Mouse (Mus musculus) macrophage (primary cell): ENCODE results near the gene Esrra. TPM values are rescaled to one million over a fixed set of nuclear protein-coding genes. Genes with fewer than 3 reads are reported as not detected.

Source experiments
- H3K27ac ChIP-seq: fragments of 350-480 bp; formaldehyde crosslinking; 2 replicates; pipeline ENCODE4 v1.9.0; 2021
- H3K36me3 ChIP-seq: fragments of 350-480 bp; formaldehyde crosslinking; 2 replicates; pipeline ENCODE4 v1.9.0; 2021; ENCODE audit errors: inconsistent target
- H3K4me3 ChIP-seq: fragments of 350-480 bp; formaldehyde crosslinking; 2 replicates; pipeline ENCODE4 v1.9.0; 2021; ENCODE audit errors: inconsistent target
- H3K79me2 ChIP-seq: fragments of 350-480 bp; formaldehyde crosslinking; 2 replicates; pipeline ENCODE4 v1.9.0; 2021; ENCODE audit errors: inconsistent target
- WGBS: methylation state at CpG from one replicate; pipeline ENCODE4 v1.1.7; 2026; ENCODE audit warnings: inconsistent platforms; ENCODE audit not compliant: missing documents; 5-methylcytosine and 5-hydroxymethylcytosine counted together
- polyA plus RNA-seq: library from polyadenylated mRNA; stranded (reverse); fragments of 250-400 nt; gene quantifications from 3 replicates; pipeline ENCODE4 v1.2.4, GENCODE M21; 2018; ENCODE audit warnings: inconsistent platforms

Gene Esrra
- polyA plus RNA-seq, 1 experiment from 2014 or later, result 11.0 TPM

DNA sequence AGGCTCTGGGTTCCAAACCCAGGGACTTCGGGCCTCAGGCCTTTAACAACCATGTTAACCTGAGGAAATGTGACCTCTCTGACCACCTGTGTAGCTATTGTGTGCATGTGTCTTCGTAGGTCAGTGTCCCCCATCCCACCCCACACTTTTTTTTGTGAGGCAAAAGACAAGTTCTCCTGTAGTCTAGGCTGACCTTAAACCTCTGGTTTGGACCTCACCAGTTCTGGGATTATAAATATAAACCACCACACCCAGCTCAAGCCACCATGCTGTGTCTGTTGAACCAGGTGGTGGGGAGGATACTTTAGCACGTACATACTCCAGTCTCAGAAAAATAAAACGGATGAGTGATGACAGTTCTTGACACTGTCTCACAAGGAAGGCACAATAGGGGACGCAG is 28.3 kb upstream of the Esrra start:
- 79% methylated on average over 5 of the region's 5 CpGs for WGBS
- peaks cover 14% of the 10 kb centered on the region; the same call in 1 of the 2 replicates for H3K36me3 ChIP-seq
- peak overlapping the region; percentile 71 for H3K4me3 ChIP-seq
- no peak overlapping the region for H3K27ac ChIP-seq
- no peaks in the 10 kb centered on the region; the same call in 1 of the 2 replicates for H3K79me2 ChIP-seq

DNA sequence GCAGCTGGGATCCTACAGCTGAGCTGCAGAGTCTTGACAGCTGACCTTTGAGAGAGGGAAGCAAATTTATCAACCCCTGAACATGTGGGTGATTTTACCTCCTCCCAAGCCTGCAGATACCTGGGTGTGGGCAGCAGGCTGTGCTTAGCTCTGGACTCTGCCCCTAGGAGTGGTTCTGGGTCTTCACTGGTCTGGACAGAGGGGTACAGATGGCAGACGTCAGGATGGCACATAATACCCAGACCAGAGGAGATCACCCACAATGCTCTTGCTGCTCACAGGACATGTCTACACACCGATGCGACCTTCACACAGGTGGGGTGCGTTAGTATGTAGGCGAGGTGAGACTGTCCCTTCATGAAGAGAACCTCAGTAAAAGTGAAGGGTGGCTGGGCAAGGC is 27.9 kb upstream of the Esrra start:
- Histone ChIP-seq H3K79me2 (no peaks in the 10 kb centered on the region; the same call in 1 of the 2 replicates), H3K27ac (no peak overlapping the region), H3K36me3 (peaks cover 10% of the 10 kb centered on the region; the same call in 1 of the 2 replicates), H3K4me3 (no peak overlapping the region)
- 95% methylated on average over 5 of the region's 5 CpGs for WGBS

DNA sequence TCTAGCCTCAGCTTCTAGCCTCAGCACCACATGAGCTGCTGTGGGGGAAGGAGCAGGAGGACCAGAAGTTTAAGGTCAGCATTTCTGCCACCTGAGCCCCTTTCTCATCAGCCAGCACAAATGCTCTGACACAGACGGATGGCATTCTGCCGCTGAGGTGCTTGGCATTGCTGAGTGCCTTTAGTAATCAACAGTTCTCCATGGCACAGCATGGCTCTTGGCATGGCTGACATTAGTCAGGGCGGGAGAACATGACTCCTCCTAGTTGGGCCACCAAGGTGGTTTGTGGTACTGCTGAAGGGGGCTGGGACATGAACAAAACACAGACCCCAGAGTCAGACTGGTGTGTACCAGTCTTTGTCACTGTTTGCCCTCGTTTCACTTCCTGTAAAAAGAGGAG is 26.6 kb upstream of the Esrra start:
- 79% methylated on average over 4 of the region's 4 CpGs for WGBS
- peaks cover 9% of the 10 kb centered on the region for H3K79me2 ChIP-seq

DNA sequence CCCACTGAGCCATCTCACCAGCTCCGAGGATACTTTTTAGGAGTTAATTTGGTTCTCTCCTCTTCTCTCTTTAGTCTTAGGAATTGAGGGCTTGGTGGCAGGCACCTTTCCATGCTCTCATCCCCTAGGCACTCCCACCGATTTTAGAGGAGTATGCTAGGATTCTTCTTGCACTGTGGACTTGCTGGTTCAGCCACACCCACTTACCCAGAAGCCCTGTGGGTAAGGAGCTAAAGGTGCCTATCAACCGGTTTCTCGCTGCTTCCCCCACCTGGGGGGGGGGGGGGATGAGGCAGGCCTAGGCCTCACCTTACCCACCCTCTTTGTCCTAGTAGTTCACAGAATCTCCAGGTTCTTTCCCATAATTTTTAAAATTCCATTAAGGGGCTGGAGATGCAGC is 26.1 kb upstream of the Esrra start:
- 84% methylated on average over 4 of the region's 4 CpGs for WGBS
- Histone ChIP-seq H3K79me2 (peaks cover 14% of the 10 kb centered on the region), H3K27ac (no peak overlapping the region), H3K36me3 (peaks cover 5% of the 10 kb centered on the region; the same call in 1 of the 2 replicates), H3K4me3 (no peak overlapping the region)

More for the DNA sequence above, 26.6 kb upstream of the Esrra start:
- Histone ChIP-seq H3K27ac (no peak overlapping the region), H3K36me3 (peaks cover 5% of the 10 kb centered on the region; the same call in 1 of the 2 replicates), H3K4me3 (no peak overlapping the region)

DNA sequence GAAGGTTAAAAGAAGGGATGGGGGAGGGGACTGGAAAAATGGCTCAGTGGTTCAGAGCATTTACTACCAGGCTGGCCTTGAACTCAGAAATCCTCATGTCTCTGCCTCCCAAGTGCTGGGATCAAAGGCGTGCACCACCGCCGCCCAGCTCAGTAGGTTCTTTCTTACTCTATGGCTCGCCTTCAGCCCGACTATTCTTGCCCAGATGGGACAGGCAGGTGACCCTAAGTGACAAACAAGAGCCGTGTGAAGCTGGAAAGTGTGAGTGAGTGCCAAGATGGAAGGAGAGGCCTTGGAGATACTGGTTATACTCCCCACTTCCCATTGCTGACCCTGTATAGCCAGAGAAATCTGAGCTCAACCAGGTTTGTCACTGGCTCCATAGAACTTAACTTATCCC is 22.1 kb upstream of the Esrra start:
- Histone ChIP-seq H3K27ac (no peak overlapping the region), H3K79me2 (peaks cover 17% of the 10 kb centered on the region), H3K4me3 (no peak overlapping the region), H3K36me3 (peaks cover 5% of the 10 kb centered on the region; the same call in 1 of the 2 replicates)
- WGBS, result 92% methylated on average over 6 of the region's 6 CpGs

DNA sequence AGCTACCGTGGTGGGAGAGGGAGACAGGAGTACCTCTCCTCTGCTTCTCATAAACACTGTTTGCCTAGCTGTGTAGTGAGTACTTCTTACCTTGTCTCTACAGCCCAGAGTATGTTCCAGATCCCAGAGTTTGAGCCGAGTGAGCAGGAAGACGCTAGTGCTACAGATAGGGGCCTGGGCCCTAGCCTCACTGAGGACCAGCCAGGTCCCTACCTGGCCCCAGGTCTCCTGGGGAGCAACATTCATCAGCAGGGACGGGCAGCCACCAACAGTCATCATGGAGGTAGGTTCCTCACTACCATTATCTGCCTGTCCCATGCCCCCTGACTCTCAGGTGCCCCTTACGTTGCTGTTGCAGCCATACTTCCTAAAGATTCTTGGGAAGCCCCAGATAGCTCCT is 21.2 kb upstream of the Esrra start:
- Histone ChIP-seq H3K36me3 (peaks cover 5% of the 10 kb centered on the region; the same call in 1 of the 2 replicates), H3K4me3 (peak overlapping the region; percentile 87), H3K79me2 (peaks cover 17% of the 10 kb centered on the region), H3K27ac (peak overlapping the region; percentile 90)
- WGBS, result 49% methylated on average over 5 of the region's 5 CpGs

DNA sequence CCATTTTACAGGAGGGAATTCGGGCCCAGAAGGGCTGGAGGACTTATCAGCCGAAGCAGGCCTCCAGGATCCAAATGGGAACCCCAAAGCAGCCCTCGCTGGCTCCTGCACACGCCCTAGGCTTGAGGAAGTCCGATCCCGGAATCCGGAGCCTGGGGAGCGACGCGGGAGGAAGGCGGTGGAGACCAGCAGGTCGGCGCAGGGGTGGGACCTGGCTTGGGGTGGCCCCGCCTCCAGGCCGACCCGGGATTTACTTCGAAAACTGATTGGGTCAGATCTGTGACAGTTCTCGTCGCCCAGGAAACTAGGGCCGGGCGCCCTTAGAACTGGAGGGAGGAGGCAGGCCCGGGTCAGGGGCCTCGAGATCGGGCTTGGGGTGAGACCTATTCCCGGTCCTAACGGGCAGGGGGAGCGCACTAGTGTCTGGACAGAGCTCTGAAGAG is 20.7 kb upstream of the Esrra start, which contains the start of gene Gpr137:
Gene Gpr137 (minus strand): TSS at position 232 of the 443 bp plus-strand sequence.
- H3K4me3 ChIP-seq, result peak within 1 kb of the TSS; percentile 87
- H3K79me2 ChIP-seq, result peaks cover 17% of the 10 kb centered on the region
- peak within 1 kb of the TSS; percentile 90 for H3K27ac ChIP-seq
- WGBS, result 0% methylated on average over 27 of the region's 27 CpGs
- peaks cover 5% of the 10 kb centered on the region; the same call in 1 of the 2 replicates for H3K36me3 ChIP-seq

DNA sequence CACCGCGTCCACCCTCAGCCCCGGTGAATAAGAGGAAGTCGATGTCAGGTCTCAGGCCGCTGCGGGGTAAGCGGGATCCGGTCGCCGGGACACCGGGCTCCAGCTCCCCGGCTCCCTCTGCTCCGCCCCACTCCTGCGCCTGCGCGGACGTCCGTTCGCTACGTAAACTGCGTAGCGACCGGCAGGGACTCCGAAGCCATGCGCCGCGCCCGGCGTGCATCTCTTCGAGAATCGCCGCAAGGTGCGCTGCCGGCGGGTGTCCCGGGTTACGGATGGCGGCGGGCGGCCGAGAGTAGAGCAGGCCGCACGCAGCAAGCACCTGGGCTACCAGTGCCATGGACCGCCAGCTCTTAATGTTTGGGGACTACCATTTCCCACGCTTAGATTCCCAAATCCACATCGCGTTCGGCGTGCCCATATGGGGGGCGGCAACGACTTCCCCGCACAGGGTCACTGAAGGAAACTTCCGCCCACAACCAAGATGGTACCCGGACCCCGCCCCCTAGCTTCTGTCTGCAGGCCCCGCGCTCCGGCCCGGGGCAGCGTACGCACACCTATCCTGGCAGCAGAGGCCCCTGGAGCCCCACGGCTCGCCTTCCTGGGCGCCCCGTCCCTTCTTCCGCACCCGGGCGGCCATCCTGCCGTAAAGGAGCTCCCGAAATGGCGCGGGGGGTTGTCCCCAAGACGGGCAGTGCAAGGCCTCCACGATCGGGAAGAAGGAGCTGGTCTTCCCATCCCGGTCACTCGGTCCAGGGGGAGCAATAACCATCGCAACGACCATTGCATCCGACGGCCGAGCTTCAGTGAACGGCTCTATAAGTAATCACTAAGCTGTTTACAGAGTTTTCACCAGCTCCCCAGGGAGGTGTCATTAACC is 20.0 kb upstream of the Esrra start, which contains the start of gene Bad:
Gene Bad (plus strand): TSS at position 490 of the 877 bp plus-strand sequence.
- Histone ChIP-seq H3K27ac (peak within 1 kb of the TSS; percentile 90), H3K36me3 (peaks cover 5% of the 10 kb centered on the region; the same call in 1 of the 2 replicates), H3K79me2 (peaks cover 17% of the 10 kb centered on the region), H3K4me3 (peak within 1 kb of the TSS; percentile 87)
- WGBS, result under 1% methylated on average over 81 of the region's 83 CpGs

DNA sequence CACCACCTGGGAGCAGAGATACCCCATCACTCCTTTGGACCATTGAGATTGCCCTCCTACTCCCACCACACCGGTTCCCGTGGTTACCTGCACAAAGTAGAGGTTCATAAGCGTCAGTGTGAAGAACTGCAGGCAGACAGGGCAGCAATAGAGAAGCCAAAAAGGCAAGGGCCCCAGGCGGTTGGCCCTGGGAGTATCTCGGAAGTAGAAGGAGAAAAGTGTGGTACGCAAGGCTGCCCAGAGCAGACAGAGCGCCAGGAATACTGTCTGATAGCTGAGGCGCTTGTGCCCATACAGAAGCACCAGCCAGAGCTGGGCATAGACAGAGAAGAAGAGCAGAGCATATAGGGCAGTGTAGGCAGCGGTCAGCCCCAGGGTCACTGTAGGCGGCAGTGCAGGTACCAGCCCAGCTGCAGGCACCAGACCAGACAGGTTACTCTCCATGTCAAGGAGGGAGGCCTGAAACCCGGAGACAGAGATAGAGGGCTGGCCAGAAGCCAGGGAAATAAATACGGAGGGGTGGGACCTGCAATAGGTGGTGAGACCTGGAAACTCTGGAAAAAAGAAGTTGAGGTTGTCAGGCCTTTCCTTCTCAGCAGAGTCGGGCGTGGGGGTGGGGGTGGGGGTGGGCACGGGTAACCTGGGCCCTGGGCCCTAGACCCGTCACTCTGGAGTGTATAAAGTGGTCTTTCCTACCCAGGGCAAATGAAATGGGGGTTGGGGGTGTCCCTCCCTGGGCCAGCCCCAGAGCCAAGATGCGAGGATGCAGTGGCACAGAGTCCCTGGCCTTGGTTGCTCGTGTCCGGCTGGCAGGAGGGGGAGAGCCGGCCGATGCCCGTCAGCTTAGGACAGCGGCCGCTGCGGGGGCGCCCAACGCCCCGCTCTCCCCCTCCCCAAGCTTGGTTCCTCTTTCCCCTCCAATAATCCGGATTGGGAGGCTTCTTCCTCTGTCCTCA is 19.1 kb upstream of the Esrra start:
- H3K79me2 ChIP-seq, result peaks cover 17% of the 10 kb centered on the region
- 33% methylated on average over 26 of the region's 29 CpGs for WGBS
- peaks cover 5% of the 10 kb centered on the region; the same call in 1 of the 2 replicates for H3K36me3 ChIP-seq
- no peak overlapping the region for H3K27ac ChIP-seq
- H3K4me3 ChIP-seq, result peak overlapping the region; percentile 87

DNA sequence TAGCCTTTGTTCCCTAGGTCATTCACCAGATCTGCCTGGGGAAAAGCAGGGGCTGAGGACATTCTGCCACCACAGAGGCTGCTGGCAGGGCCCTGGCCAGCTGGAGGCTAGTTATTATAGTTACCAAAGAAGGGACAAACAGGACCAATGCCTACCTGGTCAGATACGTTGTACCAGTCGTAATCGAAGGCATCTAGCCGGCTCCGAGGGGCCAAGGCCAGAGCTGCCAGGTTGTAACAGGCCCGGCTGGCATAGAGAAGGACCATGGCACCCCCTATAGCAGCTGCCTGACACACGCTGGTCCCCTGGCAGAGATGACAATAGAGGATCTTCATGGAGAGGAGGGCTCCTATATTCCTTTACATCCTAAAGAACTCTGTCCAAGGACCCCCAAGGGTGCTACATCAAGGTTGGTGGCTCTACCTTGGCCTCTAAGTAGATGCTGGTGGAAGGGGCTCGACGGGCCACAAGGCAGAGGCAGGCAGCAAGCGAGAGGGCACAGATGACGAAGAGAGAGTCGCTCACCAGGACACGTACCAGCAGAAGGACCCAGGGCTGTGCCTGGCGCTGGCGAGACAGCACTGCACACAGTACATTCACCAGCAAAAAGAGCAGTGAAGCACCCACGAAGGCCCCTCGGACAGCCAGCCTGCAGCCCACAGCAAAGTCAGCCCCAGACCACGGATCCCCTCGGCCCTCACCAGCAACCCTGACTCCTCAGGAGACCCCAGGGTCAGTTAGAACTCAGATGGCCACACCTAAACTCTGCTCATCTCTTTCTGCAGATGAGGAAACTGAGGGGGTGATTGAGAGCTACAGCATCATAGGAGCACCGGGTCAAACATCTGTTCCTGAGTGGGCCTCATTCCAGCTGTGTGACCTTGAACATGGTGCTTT is 17.7 kb upstream of the Esrra start:
- peaks cover 17% of the 10 kb centered on the region for H3K79me2 ChIP-seq
- H3K4me3 ChIP-seq, result no peak overlapping the region
- 94% methylated on average over 20 of the region's 20 CpGs for WGBS
- no peaks in the 10 kb centered on the region; the same call in 1 of the 2 replicates for H3K36me3 ChIP-seq
- no peak overlapping the region for H3K27ac ChIP-seq

DNA sequence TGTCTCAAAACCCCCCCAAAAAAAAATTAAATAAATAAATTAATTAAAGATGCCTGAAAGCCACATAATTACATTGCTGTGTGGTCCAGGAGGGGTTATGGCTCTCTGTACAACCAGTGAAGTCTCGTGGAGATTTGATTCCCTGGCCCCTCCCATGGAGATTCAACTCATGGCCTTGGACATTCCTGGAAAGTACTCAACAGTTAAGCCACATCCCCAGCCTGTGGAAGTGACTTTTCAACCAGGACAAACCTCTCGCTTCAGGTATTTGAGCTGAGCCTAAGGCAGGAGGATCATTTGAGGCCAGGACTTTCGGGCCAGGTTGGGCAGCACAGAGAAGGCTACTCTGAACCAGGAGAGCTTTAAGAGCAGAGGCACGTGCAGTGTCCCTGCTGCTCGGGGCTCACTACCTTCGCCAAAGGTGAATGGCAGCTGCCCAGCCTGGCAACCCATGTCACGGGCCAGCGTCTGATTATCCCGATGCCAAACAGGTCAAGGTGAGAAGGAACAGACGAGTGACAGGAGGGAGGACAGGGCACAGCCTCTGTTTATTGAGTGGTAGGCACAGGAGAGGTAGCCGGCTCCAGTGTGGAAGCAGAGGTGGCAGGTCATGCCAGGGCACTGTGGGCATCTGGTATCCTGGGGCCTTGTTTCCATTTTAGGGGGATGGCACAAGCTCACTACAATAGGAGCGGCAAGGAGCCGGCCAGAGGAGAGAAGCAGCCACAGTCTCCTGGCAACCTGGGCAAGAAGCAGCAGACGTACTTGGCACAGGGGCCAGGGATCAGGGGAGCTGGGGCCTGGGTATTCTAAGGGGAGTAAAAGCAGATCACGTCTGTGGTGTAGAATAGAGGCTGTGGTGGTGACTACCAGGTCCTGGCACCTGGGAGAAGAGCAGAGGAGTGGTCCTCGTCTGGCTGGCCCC is 16.2 kb upstream of the Esrra start:
- Histone ChIP-seq H3K4me3 (no peak overlapping the region), H3K79me2 (peaks cover 4% of the 10 kb centered on the region), H3K27ac (no peak overlapping the region), H3K36me3 (no peaks in the 10 kb centered on the region; the same call in 1 of the 2 replicates)
- 94% methylated on average over 16 of the region's 16 CpGs for WGBS

DNA sequence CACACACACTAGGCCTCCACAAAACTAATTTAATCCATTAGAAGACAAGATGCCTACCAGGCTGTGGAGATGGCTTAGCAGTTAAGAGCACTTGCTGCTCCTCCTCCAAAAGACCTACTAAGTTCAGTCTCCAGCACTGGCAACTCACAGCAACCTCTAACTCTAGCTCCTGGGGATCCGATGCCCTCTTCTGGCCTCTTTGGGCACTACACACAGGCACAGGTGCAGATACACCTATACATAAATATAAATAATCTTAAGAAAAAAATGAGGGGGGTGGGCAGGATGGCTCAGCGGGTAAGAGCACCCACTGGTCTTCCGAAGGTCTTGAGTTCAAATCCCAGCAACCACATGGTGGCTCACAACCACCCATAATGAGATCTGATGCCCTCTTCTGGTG is 14.7 kb upstream of the Esrra start:
- no peaks in the 10 kb centered on the region; the same call in 1 of the 2 replicates for H3K36me3 ChIP-seq
- 31% methylated on average over 3 of the region's 3 CpGs for WGBS
- no peaks in the 10 kb centered on the region for H3K79me2 ChIP-seq
- no peak overlapping the region for H3K4me3 ChIP-seq
- no peak overlapping the region for H3K27ac ChIP-seq
